Mouse (Mus musculus) myocyte (in vitro differentiated cells): ENCODE results near the gene Arglu1. TPM values are rescaled to one million over a fixed set of nuclear protein-coding genes. Genes with fewer than 3 reads are reported as not detected.
A peak's percentile ranks its signal among the peaks of the same experiment; 100 is the strongest.

Source experiments
- H3K27me3 ChIP-seq: one replicate; pipeline ENCODE4 v1.6.1; 2011; ENCODE audit not compliant: control insufficient read depth, insufficient read depth, insufficient read length
- H3K36me3 ChIP-seq: one replicate; pipeline ENCODE4 v1.6.1; 2011; ENCODE audit not compliant: control insufficient read depth, insufficient read depth
- H3K4me2 ChIP-seq: one replicate; pipeline ENCODE4 v1.6.1; 2011; ENCODE audit warnings: low read depth, control low read depth
- H3K4me3 ChIP-seq: one replicate; pipeline ENCODE4 v1.5.1; 2011; ENCODE audit warnings: mild to moderate bottlenecking, control low read depth, moderate library complexity
- H3K79me2 ChIP-seq: one replicate; pipeline ENCODE4 v1.6.1; 2011; ENCODE audit not compliant: control insufficient read depth, insufficient read depth
- H3ac ChIP-seq: one replicate; pipeline ENCODE4 v1.6.1; 2011; ENCODE audit not compliant: control insufficient read depth, insufficient read length
- CEBPB ChIP-seq: IDR thresholded peaks from 2 replicates; pipeline ENCODE4 v1.6.1; 2011; ENCODE audit warnings: mild to moderate bottlenecking, moderate library complexity; ENCODE audit not compliant: poor library complexity, insufficient read depth, severe bottlenecking
- E2F4 ChIP-seq: IDR thresholded peaks from one replicate; pipeline ENCODE4 v1.6.1; 2011; ENCODE audit warnings: mild to moderate bottlenecking, control low read depth, moderate library complexity; ENCODE audit not compliant: insufficient read depth
- MAX ChIP-seq: IDR thresholded peaks from one replicate; pipeline ENCODE4 v1.6.1; 2011; ENCODE audit warnings: low read depth, mild to moderate bottlenecking, control low read depth
- MYOD1 ChIP-seq, 3 experiments: IDR thresholded peaks; one replicate each; pipeline ENCODE4 v1.6.1; 2011; ENCODE audit warnings: control low read depth in 2 of 3, low read depth in 2 of 3, mild to moderate bottlenecking in 2 of 3, moderate library complexity in 1 of 3; ENCODE audit not compliant: insufficient read length in 2 of 3, control insufficient read depth in 1 of 3
- MYOG ChIP-seq, 3 experiments: IDR thresholded peaks; one replicate each; pipeline ENCODE4 v1.6.1; 2011; ENCODE audit warnings: control low read depth in 2 of 3, low read depth in 2 of 3, mild to moderate bottlenecking in 2 of 3; ENCODE audit not compliant: insufficient read length in 2 of 3, control insufficient read depth in 1 of 3, insufficient read depth in 1 of 3
- POLR2A ChIP-seq: IDR thresholded peaks from one replicate; pipeline ENCODE4 v1.6.1; 2011; ENCODE audit warnings: low read depth, mild to moderate bottlenecking, control low read depth, moderate library complexity; ENCODE audit not compliant: insufficient read length
- POLR2AphosphoS2 ChIP-seq: IDR thresholded peaks from one replicate; pipeline ENCODE4 v1.6.1; 2011; ENCODE audit warnings: low read depth, control low read depth; ENCODE audit not compliant: insufficient read length
- REST ChIP-seq: IDR thresholded peaks from one replicate; pipeline ENCODE4 v1.6.1; 2011; ENCODE audit warnings: mild to moderate bottlenecking, control low read depth, moderate library complexity; ENCODE audit not compliant: insufficient read depth, insufficient read length
- SRF ChIP-seq: IDR thresholded peaks from one replicate; pipeline ENCODE4 v1.6.1; 2011; ENCODE audit warnings: low read depth; ENCODE audit not compliant: control insufficient read depth, insufficient read length
- TCF12 ChIP-seq: IDR thresholded peaks from one replicate; pipeline ENCODE4 v1.6.1; 2011; ENCODE audit warnings: mild to moderate bottlenecking, control low read depth; ENCODE audit not compliant: poor library complexity, insufficient read depth, severe bottlenecking
- TCF3 ChIP-seq: IDR thresholded peaks from one replicate; pipeline ENCODE4 v1.6.1; 2011; ENCODE audit warnings: low read depth, control low read depth; ENCODE audit not compliant: insufficient read length
- USF1 ChIP-seq: IDR thresholded peaks from one replicate; pipeline ENCODE4 v1.6.1; 2011; ENCODE audit warnings: low read depth, mild to moderate bottlenecking, control low read depth, moderate library complexity
- polyA plus RNA-seq: library from polyadenylated mRNA; unstranded; fragments of >200 nt; fragmentation: generic; extraction: Trizol; gene quantifications from one replicate; pipeline ENCODE4 v1.2.1, GENCODE M21; 2012; ENCODE audit warnings: missing spikeins

The Arglu1 gene
- polyA plus RNA-seq, 1 experiment = 17.7 TPM

GRCm38 (mm10) chr8:8660307-8661098 is 29.8 kb downstream of the Arglu1 start:
- Histone ChIP-seq H3K4me2 (peak overlapping the region; percentile 75), H3K79me2 (peaks cover 59% of the 10 kb centered on the region), H3K36me3 (no peaks in the 10 kb centered on the region), H3ac (peak overlapping the region; percentile 86), H3K27me3 (no peaks in the 10 kb centered on the region), H3K4me3 (peak overlapping the region; percentile 88)
- TF ChIP-seq MAX (no peak), MYOG (IDR thresholded peaks at IDR 0.05; ENCODE audit: control insufficient read depth in 1 of 3, insufficient read depth in 1 of 3, insufficient read length in 2 of 3, low read depth in 2 of 3) (peak in 2 of 3 experiments; percentile 21 to 25), POLR2AphosphoS2 (no peak), CEBPB (no peak), MYOD1 (IDR thresholded peaks at IDR 0.05; ENCODE audit: control insufficient read depth in 1 of 3, insufficient read length in 2 of 3, low read depth in 2 of 3) (peak in 2 of 3 experiments; percentile 14 to 21)

DNA sequence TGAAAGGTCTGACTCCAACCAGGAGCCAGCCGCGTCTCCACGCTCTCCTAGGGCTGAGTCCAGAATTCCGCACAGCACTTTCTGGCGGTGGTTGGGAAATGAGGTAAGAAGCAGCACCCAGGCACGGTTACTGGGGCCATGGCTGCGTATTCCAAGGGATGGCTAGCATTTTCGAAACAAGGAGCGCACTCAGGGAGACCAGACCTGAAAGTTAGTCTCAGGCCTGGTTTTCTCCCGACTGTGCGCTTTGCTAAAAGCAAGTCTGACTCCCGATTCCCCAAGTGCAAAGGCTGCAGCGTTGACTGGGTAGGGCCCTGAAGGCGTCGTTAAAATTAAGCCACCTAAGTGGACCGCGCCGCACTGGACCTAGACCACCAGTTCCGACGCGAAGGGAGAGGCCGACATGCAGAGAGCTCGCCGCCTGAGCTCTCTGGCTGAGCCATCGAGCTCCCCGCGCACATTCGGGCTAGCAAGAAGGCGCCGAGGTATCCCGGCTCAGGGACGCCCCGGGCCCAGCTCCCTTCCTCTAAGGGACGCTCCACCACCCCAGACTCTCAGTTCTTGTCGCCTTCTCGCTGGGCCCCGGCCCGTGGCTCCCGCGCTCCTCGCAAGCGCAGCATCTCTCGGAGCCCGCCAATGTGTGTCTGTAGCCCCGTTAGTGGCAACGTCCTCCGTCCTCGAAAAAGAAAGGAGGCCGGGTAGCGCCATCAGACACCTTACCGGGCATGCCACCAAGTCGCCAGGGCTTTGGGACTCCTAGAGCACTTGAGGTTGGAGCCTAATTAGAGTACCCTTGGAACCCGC is 30.6 kb downstream of the Arglu1 start:
- H3ac ChIP-seq = peak overlapping the region; percentile 86
- H3K36me3 ChIP-seq = no peaks in the 10 kb centered on the region
- H3K4me3 ChIP-seq = peak overlapping the region; percentile 88
- peak; percentile 6 for TF ChIP-seq POLR2A
- no peak for TF ChIP-seq SRF
- no peaks in the 10 kb centered on the region for H3K27me3 ChIP-seq
- peaks cover 59% of the 10 kb centered on the region for H3K79me2 ChIP-seq
- H3K4me2 ChIP-seq = peak overlapping the region; percentile 75

GRCm38 (mm10) chr8:8658426-8659224 is 31.7 kb downstream of the Arglu1 start:
- Histone ChIP-seq H3K27me3 (no peaks in the 10 kb centered on the region), H3ac (no peak overlapping the region), H3K36me3 (no peaks in the 10 kb centered on the region), H3K79me2 (peaks cover 67% of the 10 kb centered on the region), H3K4me2 (peak overlapping the region; percentile 75), H3K4me3 (peak overlapping the region; percentile 88)
- TF ChIP-seq MAX (no peak), SRF (no peak), POLR2A (peak; percentile 27), MYOG (IDR thresholded peaks at IDR 0.05; ENCODE audit: control insufficient read depth in 1 of 3, insufficient read depth in 1 of 3, insufficient read length in 2 of 3, low read depth in 2 of 3) (no peak), POLR2AphosphoS2 (peak; percentile 11), MYOD1 (IDR thresholded peaks at IDR 0.05; ENCODE audit: control insufficient read depth in 1 of 3, insufficient read length in 2 of 3, low read depth in 2 of 3) (peak in 1 of 3 experiments; percentile 36), TCF3 (no peak)

DNA sequence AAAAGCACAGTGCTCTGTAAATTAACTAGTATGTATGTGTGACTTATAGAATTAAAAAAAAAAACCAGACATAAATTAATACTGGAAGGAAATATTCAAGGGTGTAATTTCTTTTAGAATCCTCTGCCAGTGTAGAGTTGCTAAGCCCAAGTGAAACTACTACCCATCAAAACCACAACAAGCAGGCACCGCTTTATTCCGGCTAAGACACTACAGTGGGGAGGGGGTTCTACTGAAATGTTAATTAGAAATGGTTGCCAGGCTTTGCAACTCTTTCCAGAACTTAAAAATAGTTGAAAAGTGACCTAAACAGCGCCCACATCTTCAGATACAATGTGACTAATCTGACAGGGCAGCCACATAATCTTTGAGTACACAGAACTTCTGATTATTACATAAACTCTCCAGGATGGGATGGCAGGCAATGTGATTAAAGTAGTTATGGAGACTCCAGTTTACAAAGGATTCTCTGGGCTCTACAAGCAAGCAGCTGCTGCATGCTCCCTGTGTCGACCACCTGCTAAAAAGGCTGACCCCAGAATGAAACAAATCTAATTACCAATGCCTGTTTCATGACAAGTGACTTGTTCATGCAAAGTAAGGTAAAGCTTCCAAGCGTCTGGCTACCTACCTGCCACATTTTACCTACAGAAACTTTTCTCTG is 32.5 kb downstream of the Arglu1 start:
- no peak overlapping the region for H3ac ChIP-seq
- peaks cover 75% of the 10 kb centered on the region for H3K79me2 ChIP-seq
- no peaks in the 10 kb centered on the region for H3K27me3 ChIP-seq
- H3K36me3 ChIP-seq = no peaks in the 10 kb centered on the region
- TF ChIP-seq REST (no peak), MYOD1 (IDR thresholded peaks at IDR 0.05; ENCODE audit: control insufficient read depth in 1 of 3, insufficient read length in 2 of 3, low read depth in 2 of 3) (no peak), MYOG (IDR thresholded peaks at IDR 0.05; ENCODE audit: control insufficient read depth in 1 of 3, insufficient read depth in 1 of 3, insufficient read length in 2 of 3, low read depth in 2 of 3) (no peak), TCF3 (no peak), MAX (no peak), SRF (no peak), E2F4 (no peak), USF1 (no peak), TCF12 (no peak), POLR2A (no peak), POLR2AphosphoS2 (no peak), CEBPB (no peak)
- H3K4me2 ChIP-seq = peak overlapping the region; percentile 65
- H3K4me3 ChIP-seq = peak overlapping the region; percentile 88
